Mouse (Mus musculus): ENCODE results near the gene Sv2b.
"Not testable (repeated sequence)": the region's sequence is repeated elsewhere in the genome, so short reads cannot be mapped to it uniquely, and the experiment has no call there.

The Sv2b gene

GRCm38 (mm10) chr7:75308457-75309312, at the start of gene Sv2b:
Gene Sv2b (minus strand): TSS chr7:75309262.
- DNase-seq (ENCODE audit: low spot score in 2 of 2), result peak in 1 of 2 experiments; percentile 1

- DNase-seq (ENCODE audit: low spot score in 2 of 2), result no peak
These were observed 49.3 kb upstream of the Sv2b start for GRCm38 (mm10) chr7:75358284-75358851.

GRCm38 (mm10) chr7:75355521-75355920, 46.5 kb upstream of the Sv2b start:
- no peak for DNase-seq (ENCODE audit: low spot score in 2 of 2)

- no peak for DNase-seq (ENCODE audit: low spot score in 2 of 2)
These were observed 43.8 kb upstream of the Sv2b start for GRCm38 (mm10) chr7:75352777-75353374.

GRCm38 (mm10) chr7:75350172-75350571, 41.1 kb upstream of the Sv2b start:
- no peak for DNase-seq (ENCODE audit: low spot score in 2 of 2)

- DNase-seq (ENCODE audit: low spot score in 2 of 2), result no peak
These were observed 23.2 kb upstream of the Sv2b start for GRCm38 (mm10) chr7:75332311-75332710.

- no peak for DNase-seq (ENCODE audit: low spot score in 2 of 2)
These were observed 20.7 kb upstream of the Sv2b start for GRCm38 (mm10) chr7:75329740-75330142.

GRCm38 (mm10) chr7:75328721-75329362, 19.8 kb upstream of the Sv2b start:
- DNase-seq (ENCODE audit: low spot score in 2 of 2), result no peak

GRCm38 (mm10) chr7:75325273-75325672, 16.2 kb upstream of the Sv2b start:
- no peak for DNase-seq (ENCODE audit: low spot score in 2 of 2)

GRCm38 (mm10) chr7:75322742-75323141, 13.7 kb upstream of the Sv2b start:
- not testable (repeated sequence) for DNase-seq (ENCODE audit: low spot score in 2 of 2)

GRCm38 (mm10) chr7:75320009-75320408, 10.9 kb upstream of the Sv2b start:
- DNase-seq (ENCODE audit: low spot score in 2 of 2), result no peak

GRCm38 (mm10) chr7:75318320-75318719, 9.3 kb upstream of the Sv2b start:
- DNase-seq (ENCODE audit: low spot score in 2 of 2), result no peak

- no peak for DNase-seq (ENCODE audit: low spot score in 2 of 2)
These were observed 5.8 kb upstream of the Sv2b start for GRCm38 (mm10) chr7:75314873-75315272.

- no peak for DNase-seq (ENCODE audit: low spot score in 2 of 2)
These were observed 508 bp upstream of the Sv2b start for GRCm38 (mm10) chr7:75309570-75309969.

- no peak for DNase-seq (ENCODE audit: low spot score in 2 of 2)
These were observed 964 bp downstream of the Sv2b start for GRCm38 (mm10) chr7:75308140-75308456.

GRCm38 (mm10) chr7:75307570-75308087, 1.4 kb downstream of the Sv2b start:
- DNase-seq (ENCODE audit: low spot score in 2 of 2), result no peak

- DNase-seq (ENCODE audit: low spot score in 2 of 2), result no peak
These were observed 3.1 kb downstream of the Sv2b start for GRCm38 (mm10) chr7:75305901-75306465.

- no peak for DNase-seq (ENCODE audit: low spot score in 2 of 2)
These were observed 6.4 kb downstream of the Sv2b start for GRCm38 (mm10) chr7:75302523-75303215.

- no peak for DNase-seq (ENCODE audit: low spot score in 2 of 2)
These were observed 9.8 kb downstream of the Sv2b start for GRCm38 (mm10) chr7:75299245-75299644.

- no peak for DNase-seq (ENCODE audit: low spot score in 2 of 2)
These were observed 12.4 kb downstream of the Sv2b start for GRCm38 (mm10) chr7:75296688-75297119.

- no peak for DNase-seq (ENCODE audit: low spot score in 2 of 2)
These were observed 13.7 kb downstream of the Sv2b start for GRCm38 (mm10) chr7:75295228-75295865.

Data from urinary bladder, postnatal 36 days (tissue).